Mouse (Mus musculus): ENCODE data around the gene Spcs2. TPM values are rescaled to one million over a fixed set of nuclear protein-coding genes. Genes with fewer than 3 reads are reported as not detected.

Spcs2 gene
- total and polyA plus RNA-seq, 2 experiments from 2014 or later, result 79.1 to 146 TPM

- H3K36me3 ChIP-seq (replicated peaks; ENCODE audit: control insufficient read depth, insufficient read depth, low read length), result peaks cover 40% of the 10 kb centered on the region
- H3K4me2 ChIP-seq (ENCODE audit: low read depth, low read length), result no peak overlapping the region
- WGBS, result 36% methylated on average over 6 of the region's 6 CpGs
- peaks cover 21% of the 10 kb centered on the region for H3K4me1 ChIP-seq (ENCODE audit: control insufficient read depth, insufficient read depth)
- peak; percentile 33 for DNase-seq (ENCODE audit: low spot score)
- TF ChIP-seq CTCF (IDR thresholded peaks at IDR 0.05; ENCODE audit: low read depth) (no peak), EP300 (IDR thresholded peaks at IDR 0.05; ENCODE audit: low read depth) (no peak)
- H3K9ac ChIP-seq (replicated peaks; ENCODE audit: low read depth, low read length), result no peak overlapping the region
- H3K27ac ChIP-seq (ENCODE audit: low read depth), result peak overlapping the region; percentile 71
- no peaks in the 10 kb centered on the region for H3K27me3 ChIP-seq (ENCODE audit: control insufficient read depth, insufficient read depth, low read length)
- no peaks in the 10 kb centered on the region for H3K9me3 ChIP-seq (replicated peaks; ENCODE audit: control insufficient read depth, low read length)
- H3K4me3 ChIP-seq (ENCODE audit: low read depth, low read length), result no peak overlapping the region
- ATAC-seq (ENCODE audit: insufficient read depth, low read depth), result peak; percentile 17; the same call in 1 of the 2 replicates
Measured at GRCm38 (mm10) chr7:99837358-99838071, 25.7 kb downstream of the Spcs2 start.

GRCm38 (mm10) chr7:99836781-99837180 lies 26.5 kb downstream of the Spcs2 start:
- H3K27ac ChIP-seq (ENCODE audit: low read depth), result no peak overlapping the region
- WGBS, result 24% methylated on average over 4 of the region's 4 CpGs

GRCm38 (mm10) chr7:99834314-99834853 lies 28.9 kb downstream of the Spcs2 start:
- no peak for TF ChIP-seq EP300 (IDR thresholded peaks at IDR 0.05; ENCODE audit: low read depth)
- no peak for TF ChIP-seq CTCF (IDR thresholded peaks at IDR 0.05; ENCODE audit: low read depth)
- Histone ChIP-seq H3K9ac (replicated peaks; ENCODE audit: low read depth, low read length) (no peak overlapping the region), H3K27me3 (ENCODE audit: control insufficient read depth, insufficient read depth, low read length) (no peaks in the 10 kb centered on the region), H3K4me1 (ENCODE audit: control insufficient read depth, insufficient read depth) (peaks cover 14% of the 10 kb centered on the region), H3K36me3 (replicated peaks; ENCODE audit: control insufficient read depth, insufficient read depth, low read length) (peaks cover 12% of the 10 kb centered on the region), H3K4me2 (ENCODE audit: low read depth, low read length) (no peak overlapping the region), H3K4me3 (ENCODE audit: low read depth, low read length) (no peak overlapping the region), H3K9me3 (replicated peaks; ENCODE audit: control insufficient read depth, low read length) (no peaks in the 10 kb centered on the region), H3K27ac (ENCODE audit: low read depth) (no peak overlapping the region)
- WGBS, result 78% methylated on average over 5 of the region's 5 CpGs
- DNase-seq (ENCODE audit: low spot score) (no peak), ATAC-seq (ENCODE audit: insufficient read depth, low read depth) (no peak)

More at GRCm38 (mm10) chr7:99836781-99837180, 26.5 kb downstream of the Spcs2 start:
- Histone ChIP-seq H3K27me3 (ENCODE audit: control insufficient read depth, insufficient read depth, low read length) (no peaks in the 10 kb centered on the region), H3K4me1 (ENCODE audit: control insufficient read depth, insufficient read depth) (peaks cover 21% of the 10 kb centered on the region), H3K9me3 (replicated peaks; ENCODE audit: control insufficient read depth, low read length) (no peaks in the 10 kb centered on the region), H3K9ac (replicated peaks; ENCODE audit: low read depth, low read length) (no peak overlapping the region), H3K4me2 (ENCODE audit: low read depth, low read length) (no peak overlapping the region), H3K36me3 (replicated peaks; ENCODE audit: control insufficient read depth, insufficient read depth, low read length) (peaks cover 33% of the 10 kb centered on the region), H3K4me3 (ENCODE audit: low read depth, low read length) (no peak overlapping the region)
- no peak for DNase-seq (ENCODE audit: low spot score)
- peak; percentile 51; the same call in 1 of the 2 replicates for ATAC-seq (ENCODE audit: insufficient read depth, low read depth)
- no peak for TF ChIP-seq EP300 (IDR thresholded peaks at IDR 0.05; ENCODE audit: low read depth)
- TF ChIP-seq CTCF (IDR thresholded peaks at IDR 0.05; ENCODE audit: low read depth), result no peak

GRCm38 (mm10) chr7:99833846-99834222 lies 29.4 kb downstream of the Spcs2 start:
- Histone ChIP-seq H3K4me1 (ENCODE audit: control insufficient read depth, insufficient read depth) (peaks cover 14% of the 10 kb centered on the region), H3K9me3 (replicated peaks; ENCODE audit: control insufficient read depth, low read length) (no peaks in the 10 kb centered on the region), H3K27me3 (ENCODE audit: control insufficient read depth, insufficient read depth, low read length) (no peaks in the 10 kb centered on the region), H3K36me3 (replicated peaks; ENCODE audit: control insufficient read depth, insufficient read depth, low read length) (peaks cover 7% of the 10 kb centered on the region), H3K4me3 (ENCODE audit: low read depth, low read length) (no peak overlapping the region), H3K9ac (replicated peaks; ENCODE audit: low read depth, low read length) (no peak overlapping the region), H3K4me2 (ENCODE audit: low read depth, low read length) (no peak overlapping the region), H3K27ac (ENCODE audit: low read depth) (no peak overlapping the region)
- no peak for DNase-seq (ENCODE audit: low spot score)
- no peak for TF ChIP-seq CTCF (IDR thresholded peaks at IDR 0.05; ENCODE audit: low read depth)
- TF ChIP-seq EP300 (IDR thresholded peaks at IDR 0.05; ENCODE audit: low read depth), result no peak
- ATAC-seq (ENCODE audit: insufficient read depth, low read depth), result no peak
- 85% methylated on average over 2 of the region's 2 CpGs for WGBS

- Histone ChIP-seq H3K27ac (ENCODE audit: low read depth) (no peak overlapping the region), H3K9ac (replicated peaks; ENCODE audit: low read depth, low read length) (no peak overlapping the region), H3K4me3 (ENCODE audit: low read depth, low read length) (no peak overlapping the region), H3K4me1 (ENCODE audit: control insufficient read depth, insufficient read depth) (peaks cover 18% of the 10 kb centered on the region), H3K36me3 (replicated peaks; ENCODE audit: control insufficient read depth, insufficient read depth, low read length) (peaks cover 2% of the 10 kb centered on the region), H3K9me3 (replicated peaks; ENCODE audit: control insufficient read depth, low read length) (no peaks in the 10 kb centered on the region), H3K27me3 (ENCODE audit: control insufficient read depth, insufficient read depth, low read length) (no peaks in the 10 kb centered on the region), H3K4me2 (ENCODE audit: low read depth, low read length) (no peak overlapping the region)
- WGBS, result 77% methylated on average over 5 of the region's 5 CpGs
- no peak for TF ChIP-seq CTCF (IDR thresholded peaks at IDR 0.05; ENCODE audit: low read depth)
- TF ChIP-seq EP300 (IDR thresholded peaks at IDR 0.05; ENCODE audit: low read depth), result no peak
- ATAC-seq (ENCODE audit: insufficient read depth, low read depth), result no peak
- no peak for DNase-seq (ENCODE audit: low spot score)
Measured at GRCm38 (mm10) chr7:99833115-99833845, 30.0 kb downstream of the Spcs2 start.

All from heart, postnatal 0 days (tissue).